Mouse (Mus musculus) liver, embryonic 12.5 days (tissue): ENCODE data around the gene Btbd8. TPM values are rescaled to one million over a fixed set of nuclear protein-coding genes. Genes with fewer than 3 reads are reported as not detected.

ENCODE experiments used
- ATAC-seq: fragments of 200-750 bp; cut with Nextera tagmentation; 2 replicates; pipeline ENCODE4 v1.8.0; 2017; ENCODE audit warnings: moderate number of reproducible peaks, mild to moderate bottlenecking, moderate library complexity
- H3K27ac ChIP-seq: fragments of 300-500 bp; sonication (generic); 2 replicates; pipeline ENCODE4 v1.5.1; 2016; ENCODE audit warnings: mild to moderate bottlenecking
- H3K27me3 ChIP-seq: fragments of 300-500 bp; sonication (generic); replicated peaks from 2 replicates; pipeline ENCODE4 v1.6.1; 2016; ENCODE audit warnings: mild to moderate bottlenecking, moderate library complexity
- H3K36me3 ChIP-seq: fragments of 300-500 bp; sonication (generic); 2 replicates; pipeline ENCODE4 v1.6.1; 2016; ENCODE audit warnings: mild to moderate bottlenecking, moderate library complexity
- H3K4me1 ChIP-seq: fragments of 300-500 bp; sonication (generic); 2 replicates; pipeline ENCODE4 v1.6.1; 2016
- H3K4me2 ChIP-seq: fragments of 300-500 bp; sonication (generic); 2 replicates; pipeline ENCODE4 v1.6.1; 2016; ENCODE audit warnings: mild to moderate bottlenecking, moderate library complexity
- H3K4me3 ChIP-seq: fragments of 300-500 bp; sonication (generic); 2 replicates; pipeline ENCODE4 v1.5.1; 2016; ENCODE audit warnings: mild to moderate bottlenecking, moderate library complexity
- H3K9ac ChIP-seq: fragments of 300-500 bp; sonication (generic); 2 replicates; pipeline ENCODE4 v1.6.1; 2016; ENCODE audit warnings: mild to moderate bottlenecking, moderate library complexity
- H3K9me3 ChIP-seq: fragments of 300-500 bp; sonication (generic); replicated peaks from 2 replicates; pipeline ENCODE4 v1.6.1; 2016; ENCODE audit warnings: mild to moderate bottlenecking, moderate library complexity
- WGBS: fragments of 180-500 bp; shearing (Covaris S2); methylation state at CpG from one replicate; pipeline ENCODE4 v1.1.7; 2016; ENCODE audit not compliant: insufficient replicate concordance; 5-methylcytosine and 5-hydroxymethylcytosine counted together
- polyA plus RNA-seq: library from polyadenylated mRNA; unstranded; fragments of >200 nt; fragmentation: Nextera tagmentation; extraction: Ambion mirVana; gene quantifications from 2 replicates; pipeline ENCODE4 v1.2.1, GENCODE M21; 2016

Btbd8 gene
- polyA plus RNA-seq, 1 experiment from 2014 or later, result 1.8 TPM

DNA sequence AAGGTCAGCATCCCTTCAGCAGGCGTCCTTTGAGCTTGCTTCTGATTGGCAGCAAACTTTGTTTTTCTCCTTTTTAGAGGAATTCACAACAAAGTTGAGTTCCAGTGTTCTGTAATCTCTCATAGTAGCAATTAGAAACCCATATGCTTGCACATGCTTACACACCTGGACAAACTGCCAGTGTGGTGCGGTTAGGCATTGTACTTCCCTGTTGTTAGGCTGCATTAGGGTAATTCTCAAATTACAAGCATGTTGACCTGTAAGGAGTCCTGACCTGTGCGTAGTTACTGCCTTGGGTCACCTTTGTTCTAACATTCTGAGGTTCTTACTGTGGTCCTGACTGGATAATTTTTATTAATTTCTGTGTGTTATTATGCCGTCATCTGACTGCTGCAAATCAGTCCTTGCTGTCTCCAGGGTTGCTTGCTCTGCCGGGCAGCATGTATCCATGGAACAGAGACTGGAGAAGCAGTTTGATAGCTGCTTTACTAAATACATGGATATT lies 61.1 kb downstream of the Btbd8 start:
- no peak for ATAC-seq
- Histone ChIP-seq H3K27me3 (no peaks in the 10 kb centered on the region), H3K4me3 (no peak overlapping the region), H3K36me3 (peaks cover 3% of the 10 kb centered on the region; the same call in 1 of the 2 replicates), H3K4me1 (no peaks in the 10 kb centered on the region), H3K9me3 (no peaks in the 10 kb centered on the region), H3K4me2 (no peak overlapping the region), H3K27ac (no peak overlapping the region), H3K9ac (no peak overlapping the region)
- 71% methylated on average over 5 of the region's 5 CpGs for WGBS

GRCm38 (mm10) chr5:107499891-107500535 lies 62.2 kb downstream of the Btbd8 start:
- 87% methylated on average over 5 of the region's 5 CpGs for WGBS
- no peak overlapping the region for H3K27ac ChIP-seq
- no peaks in the 10 kb centered on the region for H3K4me1 ChIP-seq
- H3K27me3 ChIP-seq, result no peaks in the 10 kb centered on the region
- H3K9me3 ChIP-seq, result no peaks in the 10 kb centered on the region
- no peak for ATAC-seq
- H3K4me2 ChIP-seq, result no peak overlapping the region
- H3K4me3 ChIP-seq, result no peak overlapping the region
- H3K36me3 ChIP-seq, result no peaks in the 10 kb centered on the region
- no peak overlapping the region for H3K9ac ChIP-seq

GRCm38 (mm10) chr5:107500741-107501140 lies 62.9 kb downstream of the Btbd8 start:
- Histone ChIP-seq H3K27me3 (no peaks in the 10 kb centered on the region), H3K4me3 (no peak overlapping the region), H3K27ac (no peak overlapping the region), H3K4me1 (no peaks in the 10 kb centered on the region), H3K36me3 (no peaks in the 10 kb centered on the region), H3K4me2 (no peak overlapping the region), H3K9ac (no peak overlapping the region), H3K9me3 (no peaks in the 10 kb centered on the region)
- no peak for ATAC-seq
- WGBS, result 81% methylated on average over 1 of the region's 1 CpGs

GRCm38 (mm10) chr5:107507321-107507720 lies 69.5 kb downstream of the Btbd8 start, which contains the start of gene Gm42669:
TSS of gene Gm42669 (plus strand) at chr5:107507621.
- no peaks in the 10 kb centered on the region for H3K27me3 ChIP-seq
- no peaks in the 10 kb centered on the region for H3K9me3 ChIP-seq
- no peaks in the 10 kb centered on the region for H3K36me3 ChIP-seq
- H3K4me2 ChIP-seq, result no peak within 1 kb of the TSS
- H3K4me3 ChIP-seq, result no peak within 1 kb of the TSS
- no peak within 1 kb of the TSS for H3K9ac ChIP-seq
- WGBS, result 71% methylated on average over 4 of the region's 4 CpGs
- ATAC-seq, result no peak
- H3K27ac ChIP-seq, result no peak within 1 kb of the TSS
- H3K4me1 ChIP-seq, result no peaks in the 10 kb centered on the region

- ATAC-seq, result no peak
- H3K27ac ChIP-seq, result no peak overlapping the region
- H3K9ac ChIP-seq, result no peak overlapping the region
- 66% methylated on average over 10 of the region's 10 CpGs for WGBS
- peaks cover 5% of the 10 kb centered on the region for H3K4me1 ChIP-seq
- no peak overlapping the region for H3K4me3 ChIP-seq
- H3K36me3 ChIP-seq, result no peaks in the 10 kb centered on the region
- H3K4me2 ChIP-seq, result no peak overlapping the region
- no peaks in the 10 kb centered on the region for H3K9me3 ChIP-seq
- no peaks in the 10 kb centered on the region for H3K27me3 ChIP-seq
Observed at GRCm38 (mm10) chr5:107510503-107510902, 72.7 kb downstream of the Btbd8 start.

DNA sequence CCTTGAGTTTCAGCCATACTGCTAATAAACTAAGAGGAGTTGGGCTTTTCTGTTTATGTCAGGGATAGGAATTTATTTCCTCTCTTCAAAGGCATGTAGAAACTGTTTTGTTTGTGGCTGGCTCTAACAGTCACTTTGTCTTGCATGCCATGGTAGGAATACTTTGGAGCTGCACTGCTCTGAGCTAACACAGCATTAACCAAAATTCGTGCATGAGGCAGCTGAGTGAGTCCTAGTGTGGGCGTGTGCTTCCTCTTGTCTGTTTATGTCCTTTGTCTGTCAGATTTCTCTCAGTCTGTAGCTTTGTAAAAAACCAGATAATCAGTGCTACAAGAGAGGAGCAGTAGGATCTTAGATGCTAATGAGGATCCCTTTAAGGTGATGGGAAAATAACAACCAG lies 73.5 kb downstream of the Btbd8 start:
- Histone ChIP-seq H3K27ac (no peak overlapping the region), H3K9ac (no peak overlapping the region), H3K4me3 (no peak overlapping the region), H3K9me3 (no peaks in the 10 kb centered on the region), H3K4me1 (peaks cover 10% of the 10 kb centered on the region), H3K4me2 (no peak overlapping the region), H3K36me3 (no peaks in the 10 kb centered on the region), H3K27me3 (no peaks in the 10 kb centered on the region)
- WGBS, result 42% methylated on average over 2 of the region's 2 CpGs
- ATAC-seq, result no peak

DNA sequence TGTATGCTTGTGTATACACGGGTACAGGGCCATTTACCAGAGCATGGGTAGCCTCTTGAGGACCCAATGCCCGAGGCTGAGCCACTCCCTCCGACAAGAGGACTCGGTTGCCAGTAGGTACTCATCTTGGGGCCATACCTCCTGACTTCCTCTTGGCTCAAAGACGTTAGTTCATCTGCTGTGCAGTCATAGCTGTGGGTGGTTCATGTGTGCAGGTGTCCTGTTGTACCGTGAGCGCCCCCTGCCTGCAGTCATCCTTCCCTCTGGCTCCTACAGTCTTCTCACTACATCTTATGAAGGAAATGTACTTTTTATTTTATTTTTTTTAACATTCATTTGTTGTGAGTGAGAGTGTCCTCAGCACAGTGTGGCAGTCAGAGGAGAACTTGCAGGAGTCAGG lies 75.8 kb downstream of the Btbd8 start:
- Histone ChIP-seq H3K4me1 (peaks cover 10% of the 10 kb centered on the region), H3K27ac (no peak overlapping the region), H3K27me3 (no peaks in the 10 kb centered on the region; the same call in 1 of the 2 replicates), H3K4me3 (no peak overlapping the region), H3K9me3 (no peaks in the 10 kb centered on the region), H3K9ac (no peak overlapping the region), H3K36me3 (no peaks in the 10 kb centered on the region), H3K4me2 (no peak overlapping the region)
- WGBS, result 32% methylated on average over 7 of the region's 7 CpGs
- peak; percentile 70 for ATAC-seq

DNA sequence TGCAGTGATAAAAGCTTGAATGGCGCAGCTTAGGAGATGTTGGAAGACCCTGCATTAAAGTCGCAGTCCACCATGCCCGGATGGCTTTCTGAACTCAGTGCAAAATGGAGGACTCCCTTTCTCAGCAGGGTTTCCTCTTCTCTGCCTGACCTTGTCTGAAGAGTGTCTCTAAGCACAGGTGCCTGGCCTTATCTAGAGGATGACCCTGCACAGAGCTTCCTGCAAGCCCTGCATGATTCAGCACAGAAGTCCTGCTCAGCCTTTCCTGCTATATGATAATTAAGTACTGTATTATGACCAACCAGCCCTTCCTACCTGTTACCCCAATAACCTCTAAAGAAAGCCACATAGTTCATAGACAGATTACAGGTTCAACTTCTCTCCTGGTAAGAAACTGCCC lies 77.7 kb downstream of the Btbd8 start:
- H3K4me3 ChIP-seq, result no peak overlapping the region
- 75% methylated on average over 3 of the region's 3 CpGs for WGBS

DNA sequence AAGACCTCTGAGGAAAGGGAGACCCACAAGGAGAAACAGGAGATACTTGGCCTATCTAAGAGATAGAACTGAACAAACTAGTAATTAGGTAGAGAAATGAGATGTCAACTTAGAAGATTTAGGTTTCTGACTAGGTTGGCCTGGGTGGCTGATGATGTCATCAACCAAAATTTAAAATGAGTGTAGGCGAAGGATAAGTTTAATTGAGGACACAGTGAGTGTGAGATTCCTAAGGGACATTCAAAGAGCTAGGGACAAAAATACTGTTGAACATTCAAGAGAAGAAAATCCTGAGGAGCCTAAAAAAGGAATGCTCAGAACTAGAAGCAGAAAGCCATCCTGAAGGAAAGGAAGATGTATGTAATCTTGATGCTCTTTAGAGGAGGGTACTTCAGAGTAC lies 78.3 kb downstream of the Btbd8 start:
- no peak for ATAC-seq
- WGBS, result 81% methylated on average over 1 of the region's 1 CpGs

More for the DNA sequence above, 77.7 kb downstream of the Btbd8 start:
- no peaks in the 10 kb centered on the region for H3K9me3 ChIP-seq
- H3K36me3 ChIP-seq, result no peaks in the 10 kb centered on the region
- H3K27ac ChIP-seq, result no peak overlapping the region
- H3K4me2 ChIP-seq, result no peak overlapping the region
- peaks cover 10% of the 10 kb centered on the region for H3K4me1 ChIP-seq
- ATAC-seq, result peak; percentile 79
- H3K9ac ChIP-seq, result no peak overlapping the region
- no peaks in the 10 kb centered on the region; the same call in 1 of the 2 replicates for H3K27me3 ChIP-seq

DNA sequence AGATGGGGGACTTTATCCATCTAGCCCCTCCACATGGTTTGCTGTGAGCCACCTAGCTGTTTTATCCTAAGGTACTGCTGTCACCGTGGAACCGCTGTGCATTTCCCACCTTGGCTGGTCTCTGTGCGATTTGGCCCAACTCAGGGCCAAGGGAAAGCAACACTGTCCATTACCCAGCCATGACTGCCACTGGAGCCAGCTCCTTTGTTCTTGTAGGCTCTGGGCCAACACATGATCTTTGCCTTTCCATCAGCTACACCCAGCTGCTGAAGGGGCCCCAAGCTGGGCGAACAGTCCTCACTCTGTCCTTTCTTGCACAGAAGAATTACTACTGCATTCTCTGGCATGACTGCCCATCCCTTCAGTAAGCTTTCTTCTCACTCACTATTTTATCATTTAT lies 80.8 kb downstream of the Btbd8 start:
- peaks cover 10% of the 10 kb centered on the region for H3K4me1 ChIP-seq
- 88% methylated on average over 4 of the region's 4 CpGs for WGBS
- no peak overlapping the region for H3K4me3 ChIP-seq
- no peaks in the 10 kb centered on the region for H3K9me3 ChIP-seq
- H3K27ac ChIP-seq, result no peak overlapping the region
- H3K9ac ChIP-seq, result no peak overlapping the region
- H3K4me2 ChIP-seq, result no peak overlapping the region
- ATAC-seq, result no peak
- H3K36me3 ChIP-seq, result no peaks in the 10 kb centered on the region
- no peaks in the 10 kb centered on the region; the same call in 1 of the 2 replicates for H3K27me3 ChIP-seq

More for the DNA sequence above, 78.3 kb downstream of the Btbd8 start:
- H3K9me3 ChIP-seq, result no peaks in the 10 kb centered on the region
- no peaks in the 10 kb centered on the region; the same call in 1 of the 2 replicates for H3K27me3 ChIP-seq
- peaks cover 10% of the 10 kb centered on the region for H3K4me1 ChIP-seq
- no peak overlapping the region for H3K9ac ChIP-seq
- H3K36me3 ChIP-seq, result no peaks in the 10 kb centered on the region
- H3K4me3 ChIP-seq, result no peak overlapping the region
- no peak overlapping the region for H3K27ac ChIP-seq
- H3K4me2 ChIP-seq, result no peak overlapping the region

DNA sequence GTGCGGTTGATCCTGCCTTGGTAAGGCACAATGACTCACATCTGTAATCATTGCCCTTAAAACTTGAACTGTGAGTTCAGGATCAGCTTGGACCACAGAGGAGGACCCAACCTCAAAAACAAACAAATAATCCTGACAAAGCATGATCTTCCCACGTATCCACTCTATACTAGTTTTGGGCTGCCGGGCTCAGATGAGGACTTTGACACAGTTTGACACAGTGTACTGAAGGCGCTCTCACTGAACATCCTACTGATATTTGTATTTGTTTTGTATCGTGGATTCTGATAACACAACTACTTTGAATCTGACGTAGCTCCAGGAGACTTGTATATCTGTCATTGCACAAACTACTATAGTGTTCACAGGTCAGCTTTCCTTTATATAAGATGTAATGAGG lies 83.6 kb downstream of the Btbd8 start:
- no peak for ATAC-seq
- Histone ChIP-seq H3K36me3 (no peaks in the 10 kb centered on the region), H3K9me3 (no peaks in the 10 kb centered on the region), H3K4me3 (no peak overlapping the region), H3K27me3 (no peaks in the 10 kb centered on the region; the same call in 1 of the 2 replicates), H3K4me1 (no peaks in the 10 kb centered on the region), H3K27ac (no peak overlapping the region), H3K9ac (no peak overlapping the region), H3K4me2 (no peak overlapping the region)
- 74% methylated on average over 6 of the region's 6 CpGs for WGBS

- Histone ChIP-seq H3K27me3 (no peaks in the 10 kb centered on the region; the same call in 1 of the 2 replicates), H3K27ac (no peak overlapping the region), H3K4me3 (no peak overlapping the region), H3K9ac (no peak overlapping the region), H3K36me3 (no peaks in the 10 kb centered on the region), H3K4me1 (no peaks in the 10 kb centered on the region), H3K4me2 (no peak overlapping the region), H3K9me3 (no peaks in the 10 kb centered on the region)
- no peak for ATAC-seq
- WGBS, result 52% methylated on average over 7 of the region's 7 CpGs
Observed at GRCm38 (mm10) chr5:107521897-107522296, 84.1 kb downstream of the Btbd8 start.
